Mouse (Mus musculus): ENCODE results near the gene Ramp2.

Ramp2 gene

GRCm38 (mm10) chr11:101235429-101235828 is 10.4 kb upstream of the Ramp2 start:
- DNase-seq (ENCODE audit: low spot score): no peak

GRCm38 (mm10) chr11:101236782-101237181 is 9.0 kb upstream of the Ramp2 start:
- DNase-seq (ENCODE audit: low spot score): no peak

DNA sequence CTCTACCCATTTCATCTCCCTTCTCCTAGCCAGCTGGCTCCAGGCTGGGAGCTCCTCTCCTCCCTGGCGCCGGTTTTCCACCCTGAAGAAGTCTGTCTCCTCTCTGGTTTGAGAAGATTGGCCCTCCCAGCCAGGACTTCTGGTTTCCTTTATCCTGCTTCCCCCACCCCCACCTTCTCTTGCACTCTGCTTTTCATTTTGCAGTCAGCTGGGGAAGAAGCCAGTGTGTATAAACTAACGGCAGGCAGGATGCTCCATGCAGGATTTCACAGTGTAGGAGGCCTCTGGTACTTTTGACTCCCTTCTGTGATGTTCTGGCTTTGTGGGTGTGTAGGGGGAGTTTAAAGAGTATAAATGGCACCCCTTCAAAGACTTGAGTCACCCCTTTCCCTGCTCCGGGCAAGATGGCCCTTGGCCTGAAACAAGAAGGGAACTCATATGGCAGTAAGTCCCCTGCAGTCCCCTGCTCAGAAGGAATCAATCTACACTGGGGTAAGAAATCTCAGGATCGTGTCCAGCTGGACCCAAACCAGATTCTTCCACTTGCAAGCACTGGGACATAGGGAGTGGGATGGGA is 7.7 kb upstream of the Ramp2 start:
- no peak for DNase-seq (ENCODE audit: low spot score)

DNA sequence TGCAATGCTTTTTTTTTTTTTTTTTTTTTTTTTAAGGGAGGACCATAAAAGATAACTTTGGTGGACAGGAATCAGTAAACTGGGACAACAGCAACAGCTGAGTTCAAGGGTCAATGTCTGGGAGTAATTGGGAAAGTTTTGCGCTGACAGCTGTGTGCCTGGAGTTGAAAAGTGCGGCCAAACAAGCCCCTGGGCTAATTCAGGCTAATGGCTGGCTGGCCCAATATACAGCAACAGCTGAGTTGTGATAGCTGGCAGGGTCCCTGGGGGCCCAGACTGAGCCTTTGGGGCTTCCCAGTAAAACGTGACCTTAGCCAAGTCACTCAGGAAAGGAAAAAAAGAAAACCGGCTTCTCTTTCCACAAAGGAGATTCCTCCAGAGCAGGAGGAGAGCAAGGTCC is 757 bp upstream of the Ramp2 start:
- no peak for DNase-seq (ENCODE audit: low spot score)

GRCm38 (mm10) chr11:101246702-101247012 is 829 bp downstream of the Ramp2 start:
- DNase-seq (ENCODE audit: low spot score): no peak

GRCm38 (mm10) chr11:101247521-101248030 is 1.7 kb downstream of the Ramp2 start:
- DNase-seq (ENCODE audit: low spot score): no peak

- no peak for DNase-seq (ENCODE audit: low spot score)
Observed at GRCm38 (mm10) chr11:101248258-101248994, 2.6 kb downstream of the Ramp2 start.

- DNase-seq (ENCODE audit: low spot score): no peak
Observed at GRCm38 (mm10) chr11:101251031-101251430, 5.2 kb downstream of the Ramp2 start.

DNA sequence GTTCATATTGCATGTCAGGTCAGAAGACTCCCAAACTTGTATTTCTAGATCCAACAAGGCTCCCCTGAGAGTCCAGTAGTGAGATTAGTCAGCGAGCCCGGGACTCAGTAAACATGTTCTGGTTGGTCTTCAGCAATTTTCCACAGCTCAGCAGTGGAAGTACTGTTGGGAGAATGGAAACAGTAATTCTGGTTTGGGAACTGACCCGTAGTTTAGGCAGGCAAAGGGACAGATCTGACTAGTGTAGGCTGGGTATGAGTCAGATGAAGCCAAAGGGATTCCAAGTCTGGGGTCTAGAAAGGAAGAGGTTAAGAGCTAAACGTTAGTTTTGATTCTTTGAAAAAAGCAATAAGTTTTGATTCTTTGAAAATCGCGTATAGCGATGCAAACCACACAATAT is 7.1 kb downstream of the Ramp2 start:
- DNase-seq (ENCODE audit: low spot score): peak; percentile 19

GRCm38 (mm10) chr11:101253613-101254389 is 8.0 kb downstream of the Ramp2 start, which contains the start of gene Vps25:
Gene Vps25 (plus strand): TSS chr11:101253707.
- peak; percentile 77 for DNase-seq (ENCODE audit: low spot score)

- no peak for DNase-seq (ENCODE audit: low spot score)
Observed at GRCm38 (mm10) chr11:101255826-101256775, 10.3 kb downstream of the Ramp2 start.

DNA sequence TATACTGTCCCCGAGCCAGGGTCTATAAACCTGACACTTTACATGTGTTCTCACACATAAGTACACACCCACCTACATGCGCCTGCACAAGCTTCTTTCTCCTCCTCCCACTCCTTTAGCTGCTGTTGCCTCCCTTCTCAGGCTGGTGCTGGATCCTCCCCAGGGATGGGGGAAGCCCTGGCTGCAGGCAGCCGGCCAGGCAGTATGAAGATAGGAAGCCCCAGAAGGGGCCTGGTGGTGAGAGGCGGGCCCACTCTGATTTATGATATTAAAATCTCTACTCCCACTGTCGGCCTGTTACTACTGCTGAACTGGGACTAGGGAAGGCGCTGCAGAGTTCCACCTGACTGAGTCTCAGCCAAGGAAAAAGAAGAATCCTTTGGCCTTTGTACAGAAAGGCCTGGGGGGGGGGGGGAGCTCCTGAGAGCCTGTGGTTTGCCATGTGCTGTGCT is 13.5 kb downstream of the Ramp2 start:
- no peak for DNase-seq (ENCODE audit: low spot score)

DNA sequence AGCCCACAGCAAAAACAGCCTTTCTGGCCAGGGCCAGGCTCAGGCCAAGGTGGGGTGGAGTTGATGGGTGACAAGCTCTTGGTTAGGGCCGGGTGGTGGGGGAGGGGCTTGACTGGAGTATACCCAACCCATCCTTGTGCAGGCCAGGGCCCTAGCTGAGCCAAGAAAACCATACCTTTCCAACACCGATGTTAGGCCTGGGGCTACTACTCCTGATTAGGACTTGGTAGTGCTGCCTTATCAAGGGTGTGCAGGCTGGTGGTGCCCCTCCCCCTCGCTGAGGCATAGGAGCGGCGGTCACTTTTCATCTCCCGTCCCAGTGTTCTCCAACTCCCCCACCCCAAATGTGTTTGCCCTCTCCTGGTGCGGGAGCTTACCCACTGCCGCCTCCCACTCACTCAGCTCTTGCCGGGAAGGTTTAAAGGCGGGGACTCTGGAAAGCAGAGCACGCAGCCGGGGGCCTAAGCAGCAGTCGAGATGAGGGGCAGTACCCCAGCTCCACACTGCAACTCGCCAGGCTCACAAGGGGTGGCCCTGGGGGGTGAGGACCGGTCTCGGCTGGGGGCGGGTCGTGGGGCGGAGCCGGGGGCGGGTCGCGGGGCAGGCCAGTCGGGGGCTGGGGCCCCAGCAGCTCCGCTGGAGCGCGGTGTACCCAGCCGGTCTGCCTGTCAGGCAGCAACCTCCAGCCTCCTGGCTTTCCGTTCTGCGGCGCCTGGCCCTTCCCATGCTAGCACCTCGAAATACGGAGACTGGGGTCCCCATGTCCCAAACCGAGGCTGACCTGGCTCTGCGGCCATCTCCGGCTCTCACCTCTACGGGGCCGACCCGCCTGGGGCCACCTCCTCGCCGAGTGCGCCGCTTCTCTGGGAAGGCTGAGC is 14.4 kb downstream of the Ramp2 start, which contains the start of gene Wnk4:
TSS of gene Wnk4 (plus strand) at position 620 of the 878 bp plus-strand sequence.
- DNase-seq (ENCODE audit: low spot score): peak; percentile 72

- no peak for DNase-seq (ENCODE audit: low spot score)
Observed at GRCm38 (mm10) chr11:101260826-101261380, 15.1 kb downstream of the Ramp2 start.

DNA sequence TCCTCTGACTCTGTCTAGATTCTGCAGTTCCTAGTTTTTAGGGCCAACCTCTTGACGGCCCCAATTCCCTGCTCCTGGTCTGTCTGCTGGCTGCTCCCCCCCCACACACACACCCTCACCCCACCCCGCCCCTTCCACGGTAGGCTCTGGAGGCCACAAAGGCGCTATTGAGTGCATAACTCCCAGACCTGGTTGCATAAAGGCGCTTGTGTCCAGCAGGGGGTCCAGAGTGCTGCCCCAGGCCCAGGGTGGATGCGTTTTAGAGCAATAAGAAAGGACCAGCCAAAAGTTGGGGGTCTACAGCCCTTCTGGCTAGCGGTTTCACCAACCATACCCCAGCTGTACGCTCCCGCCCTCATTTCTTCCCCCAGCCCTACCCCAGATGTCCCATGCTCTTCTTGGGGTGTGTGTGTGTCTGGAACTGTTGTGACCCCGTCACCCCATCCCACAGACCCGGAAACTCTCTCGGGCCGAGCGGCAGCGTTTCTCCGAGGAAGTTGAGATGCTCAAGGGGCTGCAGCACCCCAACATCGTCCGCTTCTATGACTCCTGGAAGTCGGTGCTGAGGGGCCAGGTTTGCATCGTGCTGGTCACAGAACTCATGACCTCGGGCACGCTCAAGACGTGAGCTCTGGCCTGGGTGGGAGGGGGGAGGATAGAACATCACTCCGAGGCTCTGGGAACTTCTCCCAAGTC is 16.6 kb downstream of the Ramp2 start:
- DNase-seq (ENCODE audit: low spot score): no peak

GRCm38 (mm10) chr11:101263138-101263988 is 17.5 kb downstream of the Ramp2 start:
- DNase-seq (ENCODE audit: low spot score): no peak

DNA sequence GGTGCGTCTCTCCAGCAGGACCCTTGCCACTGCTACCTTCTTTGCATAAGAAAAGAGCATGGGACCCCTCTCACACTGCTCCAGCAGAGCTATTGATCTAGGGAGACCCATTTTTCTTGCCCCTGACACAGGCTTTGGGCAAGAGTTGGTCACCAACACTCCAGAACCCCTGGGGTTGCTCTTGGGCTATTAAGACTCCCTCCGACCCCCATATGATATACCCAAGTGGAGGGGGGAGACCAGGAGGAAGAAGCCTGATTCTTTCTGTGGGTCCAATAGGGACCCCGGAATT is 18.1 kb downstream of the Ramp2 start:
- DNase-seq (ENCODE audit: low spot score): no peak

GRCm38 (mm10) chr11:101264954-101265471 is 19.2 kb downstream of the Ramp2 start:
- no peak for DNase-seq (ENCODE audit: low spot score)

DNA sequence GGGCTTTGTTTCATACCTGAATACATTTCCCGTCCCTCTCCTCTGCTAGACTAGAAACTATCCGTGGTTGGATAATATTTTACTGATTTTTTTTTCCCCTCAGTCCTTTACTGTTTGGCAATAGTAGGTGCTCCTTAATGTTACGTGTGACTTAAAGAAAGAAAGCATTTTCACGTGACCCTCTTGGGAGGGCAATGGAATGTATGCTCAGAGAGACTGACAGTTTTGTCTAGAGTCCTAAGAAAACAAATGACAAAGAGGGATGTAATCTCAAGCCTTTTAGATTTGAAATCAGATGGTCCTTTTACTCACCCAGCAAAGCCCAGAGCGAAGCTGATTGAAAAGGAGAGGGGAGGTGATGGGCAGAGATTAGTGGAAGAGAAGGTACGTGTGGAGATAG is 20.1 kb downstream of the Ramp2 start:
- DNase-seq (ENCODE audit: low spot score): no peak
